Mouse (Mus musculus) embryonic facial prominence, embryonic 15.5 days (tissue): ENCODE results near the gene Klf12. TPM values are rescaled to one million over a fixed set of nuclear protein-coding genes. Genes with fewer than 3 reads are reported as not detected.

Experiments used
- ATAC-seq: fragments of 200-750 bp; cut with Nextera tagmentation; 2 replicates; pipeline ENCODE4 v1.8.0; 2017; ENCODE audit warnings: low read depth, moderate TSS enrichment; ENCODE audit not compliant: insufficient number of reproducible peaks, low FRiP score, low TSS enrichment
- H3K27ac ChIP-seq: fragments of 300-500 bp; sonication (generic); replicated peaks from 2 replicates; pipeline ENCODE4 v1.5.1; 2015; ENCODE audit warnings: mild to moderate bottlenecking, inconsistent platforms
- H3K27me3 ChIP-seq: fragments of 300-500 bp; sonication (generic); 2 replicates; pipeline ENCODE4 v1.6.1; 2015; ENCODE audit warnings: inconsistent platforms
- H3K36me3 ChIP-seq: fragments of 300-500 bp; sonication (generic); 2 replicates; pipeline ENCODE4 v1.6.1; 2015; ENCODE audit warnings: mild to moderate bottlenecking, inconsistent platforms
- H3K4me1 ChIP-seq: fragments of 300-500 bp; sonication (generic); 2 replicates; pipeline ENCODE4 v1.6.1; 2015; ENCODE audit warnings: inconsistent platforms
- H3K4me2 ChIP-seq: fragments of 300-500 bp; sonication (generic); replicated peaks from 2 replicates; pipeline ENCODE4 v1.6.1; 2015; ENCODE audit warnings: mild to moderate bottlenecking, inconsistent platforms
- H3K4me3 ChIP-seq: fragments of 300-500 bp; sonication (generic); replicated peaks from 2 replicates; pipeline ENCODE4 v1.5.1; 2015; ENCODE audit warnings: mild to moderate bottlenecking, inconsistent platforms
- H3K9ac ChIP-seq: fragments of 300-500 bp; sonication (generic); 2 replicates; pipeline ENCODE4 v1.6.1; 2015; ENCODE audit warnings: inconsistent platforms
- H3K9me3 ChIP-seq: fragments of 300-500 bp; sonication (generic); replicated peaks from 2 replicates; pipeline ENCODE4 v1.6.1; 2016; ENCODE audit warnings: inconsistent platforms
- WGBS: fragments of 180-500 bp; shearing (Covaris S2); methylation state at CpG from one replicate; pipeline ENCODE4 v1.1.7; 2015; 5-methylcytosine and 5-hydroxymethylcytosine counted together
- polyA plus RNA-seq: library from polyadenylated mRNA; unstranded; fragments of >200 nt; fragmentation: Nextera tagmentation; extraction: Ambion mirVana; gene quantifications from 2 replicates; pipeline ENCODE4 v1.2.1, GENCODE M21; 2015

Klf12 gene
- 22.8 and 25.6 TPM in 2 replicates for polyA plus RNA-seq

GRCm38 (mm10) chr14:100284119-100284860 is at the start of gene Klf12:
TSS of gene Klf12 (minus strand) at chr14:100284679.
- Histone ChIP-seq H3K4me2 (peak within 1 kb of the TSS; percentile 96), H3K27ac (peak within 1 kb of the TSS; percentile 94), H3K27me3 (no peaks in the 10 kb centered on the region), H3K9ac (peak within 1 kb of the TSS; percentile 46), H3K9me3 (no peaks in the 10 kb centered on the region), H3K4me1 (peaks cover 34% of the 10 kb centered on the region), H3K4me3 (peak within 1 kb of the TSS; percentile 62), H3K36me3 (no peaks in the 10 kb centered on the region)
- ATAC-seq: peak; percentile 89
- under 1% methylated on average over 37 of the region's 40 CpGs for WGBS

- Histone ChIP-seq H3K36me3 (no peaks in the 10 kb centered on the region), H3K4me1 (no peaks in the 10 kb centered on the region), H3K4me2 (no peak overlapping the region), H3K27ac (no peak overlapping the region), H3K27me3 (no peaks in the 10 kb centered on the region), H3K4me3 (no peak overlapping the region), H3K9ac (no peak overlapping the region), H3K9me3 (no peaks in the 10 kb centered on the region)
- 60% methylated on average over 2 of the region's 2 CpGs for WGBS
- no peak for ATAC-seq
Measured at GRCm38 (mm10) chr14:100333369-100333768, 48.9 kb upstream of the Klf12 start.

GRCm38 (mm10) chr14:100328602-100329276 is 44.3 kb upstream of the Klf12 start:
- H3K27ac ChIP-seq: no peak overlapping the region
- no peak overlapping the region for H3K4me3 ChIP-seq
- H3K4me1 ChIP-seq: no peaks in the 10 kb centered on the region
- H3K27me3 ChIP-seq: no peaks in the 10 kb centered on the region
- no peaks in the 10 kb centered on the region for H3K9me3 ChIP-seq
- no peak overlapping the region for H3K4me2 ChIP-seq
- no peak overlapping the region for H3K9ac ChIP-seq
- no peak for ATAC-seq
- 74% methylated on average over 6 of the region's 6 CpGs for whole genome bisulfite sequencing
- H3K36me3 ChIP-seq: no peaks in the 10 kb centered on the region

- WGBS: 62% methylated on average over 7 of the region's 7 CpGs
- no peak overlapping the region for H3K4me3 ChIP-seq
- no peak overlapping the region for H3K9ac ChIP-seq
- no peak overlapping the region for H3K27ac ChIP-seq
- H3K27me3 ChIP-seq: no peaks in the 10 kb centered on the region
- H3K4me1 ChIP-seq: no peaks in the 10 kb centered on the region
- H3K4me2 ChIP-seq: no peak overlapping the region
- no peaks in the 10 kb centered on the region for H3K9me3 ChIP-seq
- ATAC-seq: no peak
- H3K36me3 ChIP-seq: no peaks in the 10 kb centered on the region
Measured at GRCm38 (mm10) chr14:100324303-100324702, 39.8 kb upstream of the Klf12 start.

GRCm38 (mm10) chr14:100322012-100322411 is 37.5 kb upstream of the Klf12 start:
- 94% methylated on average over 6 of the region's 6 CpGs for WGBS
- H3K36me3 ChIP-seq: no peaks in the 10 kb centered on the region
- no peak overlapping the region for H3K4me2 ChIP-seq
- no peak for ATAC-seq
- H3K9me3 ChIP-seq: no peaks in the 10 kb centered on the region
- no peak overlapping the region for H3K9ac ChIP-seq
- no peak overlapping the region for H3K4me3 ChIP-seq
- H3K27ac ChIP-seq: no peak overlapping the region
- H3K27me3 ChIP-seq: no peaks in the 10 kb centered on the region
- H3K4me1 ChIP-seq: no peaks in the 10 kb centered on the region

GRCm38 (mm10) chr14:100316780-100317179 is 32.3 kb upstream of the Klf12 start:
- Histone ChIP-seq H3K27me3 (no peaks in the 10 kb centered on the region), H3K9me3 (no peaks in the 10 kb centered on the region), H3K9ac (no peak overlapping the region), H3K4me2 (no peak overlapping the region), H3K36me3 (no peaks in the 10 kb centered on the region), H3K4me1 (no peaks in the 10 kb centered on the region), H3K27ac (no peak overlapping the region), H3K4me3 (no peak overlapping the region)
- no peak for ATAC-seq
- WGBS: 74% methylated on average over 4 of the region's 4 CpGs

GRCm38 (mm10) chr14:100314099-100314498 is 29.6 kb upstream of the Klf12 start:
- H3K27ac ChIP-seq: no peak overlapping the region
- no peaks in the 10 kb centered on the region for H3K27me3 ChIP-seq
- WGBS: 74% methylated on average over 4 of the region's 4 CpGs
- no peaks in the 10 kb centered on the region for H3K36me3 ChIP-seq
- H3K4me3 ChIP-seq: no peak overlapping the region
- ATAC-seq: no peak
- H3K9me3 ChIP-seq: no peaks in the 10 kb centered on the region
- H3K9ac ChIP-seq: no peak overlapping the region
- no peaks in the 10 kb centered on the region for H3K4me1 ChIP-seq
- no peak overlapping the region for H3K4me2 ChIP-seq

- H3K4me1 ChIP-seq: no peaks in the 10 kb centered on the region
- no peak for ATAC-seq
- 44% methylated on average over 1 of the region's 1 CpGs for WGBS
Measured at GRCm38 (mm10) chr14:100300905-100301304, 16.4 kb upstream of the Klf12 start.

GRCm38 (mm10) chr14:100298892-100299291 is 14.4 kb upstream of the Klf12 start:
- ATAC-seq: no peak
- Histone ChIP-seq H3K4me2 (no peak overlapping the region), H3K36me3 (no peaks in the 10 kb centered on the region), H3K4me1 (no peaks in the 10 kb centered on the region), H3K9ac (no peak overlapping the region), H3K27me3 (no peaks in the 10 kb centered on the region), H3K4me3 (no peak overlapping the region), H3K27ac (no peak overlapping the region), H3K9me3 (no peaks in the 10 kb centered on the region)
- WGBS: 46% methylated on average over 6 of the region's 6 CpGs

More at GRCm38 (mm10) chr14:100300905-100301304, 16.4 kb upstream of the Klf12 start:
- no peak overlapping the region for H3K4me2 ChIP-seq
- H3K9me3 ChIP-seq: no peaks in the 10 kb centered on the region
- H3K27me3 ChIP-seq: no peaks in the 10 kb centered on the region
- H3K9ac ChIP-seq: no peak overlapping the region
- H3K27ac ChIP-seq: no peak overlapping the region
- H3K36me3 ChIP-seq: no peaks in the 10 kb centered on the region
- no peak overlapping the region for H3K4me3 ChIP-seq

GRCm38 (mm10) chr14:100286586-100287241 is 2.2 kb upstream of the Klf12 start:
- H3K27ac ChIP-seq: peak overlapping the region; percentile 94
- no peaks in the 10 kb centered on the region for H3K36me3 ChIP-seq
- peaks cover 26% of the 10 kb centered on the region for H3K4me1 ChIP-seq
- H3K9me3 ChIP-seq: no peaks in the 10 kb centered on the region
- peak overlapping the region; percentile 96 for H3K4me2 ChIP-seq
- peak overlapping the region; percentile 46 for H3K9ac ChIP-seq
- no peaks in the 10 kb centered on the region for H3K27me3 ChIP-seq
- no peak for ATAC-seq
- peak overlapping the region; percentile 62 for H3K4me3 ChIP-seq
- 6% methylated on average over 19 of the region's 19 CpGs for WGBS
